Mouse (Mus musculus): ENCODE measurements around the gene Bsph2.
A peak's percentile ranks its signal among the peaks of the same experiment; 100 is the strongest.

Gene Bsph2

DNA sequence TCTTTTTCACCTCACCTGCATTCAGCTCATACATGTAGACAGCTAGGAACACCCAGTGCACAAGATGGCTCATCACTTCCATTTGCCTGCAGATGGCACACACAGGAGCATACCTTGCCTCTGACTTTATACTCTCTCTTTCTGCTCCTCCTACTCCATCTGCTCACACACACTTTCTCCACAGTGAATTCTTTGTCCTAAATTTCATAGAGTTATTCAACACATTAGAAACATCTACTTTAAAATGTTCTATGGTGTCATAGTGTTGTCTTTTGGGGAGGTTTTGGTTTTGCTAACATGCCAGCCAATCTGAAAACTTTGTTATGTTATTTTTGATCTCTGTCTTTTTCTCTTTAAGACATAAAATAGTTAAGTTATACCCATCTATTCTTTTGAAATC lies at the start of gene Bsph2:
Gene Bsph2 (minus strand): TSS at position 101 of the 400 bp plus-strand sequence.
- no peak for DNase-seq

GRCm38 (mm10) chr7:13511539-13511938 lies 59.3 kb downstream of the Bsph2 start:
- DNase-seq: peak; percentile 23
